Mouse (Mus musculus) ES-Bruce4 (cell line): Measurements from ENCODE around the gene Mapk7. TPM values are rescaled to one million over a fixed set of nuclear protein-coding genes. Genes with fewer than 3 reads are reported as not detected.

ENCODE experiments used
- H3K27ac ChIP-seq: 2 replicates; pipeline ENCODE4 v1.5.1; 2012; ENCODE audit warnings: low read length, inconsistent platforms; ENCODE audit not compliant: insufficient read depth
- H3K27me3 ChIP-seq: 2 replicates; pipeline ENCODE4 v1.6.1; 2012; ENCODE audit warnings: mild to moderate bottlenecking, low read length, inconsistent platforms; ENCODE audit not compliant: control insufficient read depth, poor library complexity, insufficient read depth, severe bottlenecking
- H3K36me3 ChIP-seq: 2 replicates; pipeline ENCODE4 v1.6.1; 2012; ENCODE audit warnings: inconsistent platforms, mild to moderate bottlenecking, low read length, moderate library complexity; ENCODE audit not compliant: control insufficient read depth, poor library complexity, insufficient read depth, severe bottlenecking
- H3K4me1 ChIP-seq: one replicate; pipeline ENCODE4 v1.8.1; 2011; ENCODE audit warnings: low read length; ENCODE audit not compliant: control insufficient read depth, insufficient read depth
- H3K4me3 ChIP-seq: 2 replicates; pipeline ENCODE4 v1.5.1; 2011; ENCODE audit warnings: low read depth, mild to moderate bottlenecking, low read length
- H3K9ac ChIP-seq: 2 replicates; pipeline ENCODE4 v1.6.1; 2012; ENCODE audit warnings: low read depth, mild to moderate bottlenecking, inconsistent platforms; ENCODE audit not compliant: poor library complexity, severe bottlenecking
- H3K9me3 ChIP-seq: replicated peaks from 2 replicates; pipeline ENCODE4 v1.6.1; 2012; ENCODE audit warnings: mild to moderate bottlenecking, low read length, inconsistent platforms; ENCODE audit not compliant: control insufficient read depth, poor library complexity, insufficient read depth, severe bottlenecking
- CTCF ChIP-seq: IDR thresholded peaks from one replicate; pipeline ENCODE4 v1.8.1; 2011; ENCODE audit warnings: low read depth, low read length
- EP300 ChIP-seq: IDR thresholded peaks from 2 replicates; pipeline ENCODE4 v1.6.1; 2011; ENCODE audit warnings: low read depth, low read length; ENCODE audit not compliant: insufficient read depth
- POLR2A ChIP-seq: IDR thresholded peaks from one replicate; pipeline ENCODE4 v1.8.1; 2011; ENCODE audit warnings: low read length; ENCODE audit not compliant: insufficient read depth
- polyA plus RNA-seq: library from polyadenylated mRNA; stranded (reverse); fragments of >200 nt; gene quantifications from 2 replicates; pipeline ENCODE4 v1.2.4, GENCODE M21; 2011; ENCODE audit warnings: low read depth; ENCODE audit not compliant: missing spikeins, insufficient read depth, insufficient read length

The Mapk7 gene
- polyA plus RNA-seq, 1 experiment = 33.3 TPM

- Histone ChIP-seq H3K27ac (no peak overlapping the region), H3K9me3 (no peaks in the 10 kb centered on the region), H3K36me3 (no peaks in the 10 kb centered on the region), H3K27me3 (no peaks in the 10 kb centered on the region; the same call in 1 of the 2 replicates), H3K4me3 (no peak overlapping the region), H3K9ac (no peak overlapping the region), H3K4me1 (no peaks in the 10 kb centered on the region)
- TF ChIP-seq CTCF = no peak
- TF ChIP-seq EP300 = no peak
- TF ChIP-seq POLR2A = no peak
Measured at GRCm38 (mm10) chr11:61441670-61442069, 52.5 kb downstream of the Mapk7 start.

GRCm38 (mm10) chr11:61440416-61440815 is 53.8 kb downstream of the Mapk7 start:
- H3K27me3 ChIP-seq = no peaks in the 10 kb centered on the region; the same call in 1 of the 2 replicates
- no peak overlapping the region for H3K27ac ChIP-seq

GRCm38 (mm10) chr11:61439170-61439569 is 55.0 kb downstream of the Mapk7 start:
- H3K27me3 ChIP-seq = no peaks in the 10 kb centered on the region; the same call in 1 of the 2 replicates
- no peaks in the 10 kb centered on the region for H3K4me1 ChIP-seq
- no peaks in the 10 kb centered on the region for H3K9me3 ChIP-seq
- TF ChIP-seq CTCF = no peak
- no peak for TF ChIP-seq EP300
- no peak for TF ChIP-seq POLR2A
- no peak overlapping the region for H3K27ac ChIP-seq
- H3K4me3 ChIP-seq = no peak overlapping the region
- H3K9ac ChIP-seq = no peak overlapping the region
- no peaks in the 10 kb centered on the region for H3K36me3 ChIP-seq

More at GRCm38 (mm10) chr11:61440416-61440815, 53.8 kb downstream of the Mapk7 start:
- no peaks in the 10 kb centered on the region for H3K4me1 ChIP-seq
- H3K36me3 ChIP-seq = no peaks in the 10 kb centered on the region
- no peak overlapping the region for H3K4me3 ChIP-seq
- H3K9ac ChIP-seq = no peak overlapping the region
- TF ChIP-seq CTCF (no peak), POLR2A (no peak), EP300 (no peak)
- H3K9me3 ChIP-seq = no peaks in the 10 kb centered on the region

Other genes starting within 250 kb of the Mapk7 start
- gene Aldh3a2, start 226.9 kb downstream of the Mapk7 start, polyA plus RNA-seq = 21.3 and 22.4 TPM in 2 replicates
- not detected in 2 replicates for gene Slc47a2, start 151.5 kb downstream of the Mapk7 start, polyA plus RNA-seq
- 0.43 TPM in 1 of 2 replicates, not detected in the other for gene Slc47a1, start 116.1 kb downstream of the Mapk7 start, polyA plus RNA-seq
- not detected in 2 replicates for gene Rnf112, start 40.3 kb downstream of the Mapk7 start, polyA plus RNA-seq
- gene Mfap4, start 9.0 kb downstream of the Mapk7 start, polyA plus RNA-seq = 1.3 and 1.9 TPM in 2 replicates
- gene B9d1, start 10.7 kb upstream of the Mapk7 start, polyA plus RNA-seq = 18.7 and 20.8 TPM in 2 replicates
- 70.0 and 76.0 TPM in 2 replicates for gene Epn2, start 85.3 kb upstream of the Mapk7 start, polyA plus RNA-seq
- not detected in 2 replicates for gene Grap, start 158.9 kb upstream of the Mapk7 start, polyA plus RNA-seq
- gene Fam83g, start 189.7 kb upstream of the Mapk7 start, polyA plus RNA-seq = 7.7 and 8.7 TPM in 2 replicates
- 0.35 TPM in 1 of 2 replicates, not detected in the other for gene Slc5a10, start 226.4 kb upstream of the Mapk7 start, polyA plus RNA-seq